Mouse (Mus musculus): ENCODE results near the gene Scn4b.

Gene Scn4b

DNA sequence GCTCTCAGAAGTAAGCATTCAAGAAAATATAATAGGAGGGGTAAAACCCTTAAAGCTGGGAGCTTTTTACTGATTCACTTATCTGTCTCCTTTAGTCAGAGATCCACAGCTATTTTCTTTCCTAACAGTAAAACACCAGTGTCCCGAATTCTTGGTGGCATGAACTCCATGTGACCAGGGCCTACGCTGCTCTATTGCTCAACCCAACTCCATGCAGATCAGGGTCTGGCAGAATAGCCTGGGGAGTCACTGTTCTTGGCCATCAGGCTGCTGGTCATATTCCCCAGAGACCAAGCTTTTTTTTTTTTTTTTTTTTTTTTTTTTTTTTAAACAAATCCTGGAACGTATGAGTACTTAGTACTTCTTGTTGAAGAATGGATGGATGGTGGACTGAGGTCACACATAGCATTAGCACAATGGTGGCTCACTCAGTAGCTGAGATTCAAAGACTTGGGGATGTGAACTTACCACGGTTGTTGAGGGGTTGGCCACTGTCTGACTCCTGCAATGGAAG lies 51.5 kb downstream of the Scn4b start:
- DNase-seq (ENCODE audit: low spot score): no peak

DNA sequence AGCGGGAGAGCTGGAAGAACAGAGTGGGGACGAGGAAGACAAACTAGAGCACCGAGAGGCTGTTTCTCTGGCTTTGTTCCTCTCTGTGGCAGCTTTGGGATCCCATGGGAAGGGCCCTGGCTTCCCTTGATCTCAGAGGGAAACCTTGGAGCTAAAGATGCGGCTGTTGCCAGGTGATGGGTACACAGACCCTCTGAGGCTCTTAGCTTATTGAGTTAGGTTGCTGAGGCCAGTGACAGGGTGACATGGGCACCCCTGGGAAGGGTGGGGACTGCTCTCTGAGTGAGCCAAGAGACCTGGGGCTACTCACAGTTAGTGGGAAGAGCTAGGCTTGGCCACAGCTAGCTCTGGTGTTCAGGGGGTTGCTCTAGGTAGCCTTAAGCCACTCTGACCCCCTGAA lies 57.3 kb downstream of the Scn4b start:
- no peak for DNase-seq (ENCODE audit: low spot score)

DNA sequence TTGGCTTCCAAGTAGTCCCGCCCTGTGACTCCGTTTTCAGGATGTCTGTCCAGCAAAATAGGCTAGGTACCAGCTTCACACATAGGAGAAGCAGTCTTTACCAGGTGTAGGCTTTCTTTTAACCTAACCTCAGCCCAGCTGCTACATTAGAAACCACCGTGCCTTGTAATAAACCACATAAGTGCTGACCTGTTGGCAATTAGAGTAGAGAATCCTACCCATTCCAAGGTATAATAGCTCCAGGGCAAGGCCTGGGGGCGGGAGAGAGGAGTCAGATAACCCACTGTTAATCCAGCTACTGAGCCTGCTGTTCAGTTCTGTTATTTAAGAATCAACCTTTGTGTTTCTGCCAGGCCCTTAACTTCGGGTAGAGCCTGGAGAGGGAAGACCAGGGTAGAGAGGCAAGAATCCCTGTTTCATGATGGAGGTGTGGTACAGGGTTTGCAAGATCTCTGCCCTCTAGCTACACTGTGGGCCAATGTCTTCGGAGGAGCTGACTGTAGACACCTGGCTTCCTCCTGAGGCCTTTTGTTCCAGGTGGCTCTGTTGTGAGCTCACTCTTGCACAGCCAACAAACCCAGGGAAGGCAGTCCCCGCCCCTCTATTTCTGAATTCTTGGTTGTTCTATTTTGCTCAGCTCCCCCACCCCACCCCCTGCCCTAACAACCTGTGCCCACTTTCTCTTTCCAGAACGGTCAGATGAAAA lies 58.1 kb downstream of the Scn4b start:
- DNase-seq (ENCODE audit: low spot score): no peak

DNA sequence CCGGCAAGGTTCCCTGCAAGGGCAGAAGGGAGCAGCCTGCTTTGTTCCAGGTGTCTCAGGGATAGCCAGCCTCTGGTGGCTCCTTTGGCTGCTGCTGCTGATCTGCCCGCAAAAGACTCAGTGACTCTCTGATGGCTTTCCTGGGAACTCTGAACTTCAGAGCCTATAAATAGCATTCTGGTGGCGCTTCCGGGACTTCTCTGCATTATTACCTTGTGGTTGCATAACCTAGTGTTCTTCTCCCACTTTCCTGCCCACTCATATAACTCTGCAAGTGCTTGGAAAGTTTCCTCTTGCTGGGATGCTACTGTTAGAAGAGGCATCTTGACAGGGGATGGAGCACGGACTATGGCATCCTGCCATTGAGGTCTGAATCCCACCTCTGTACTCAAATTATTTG lies 59.4 kb downstream of the Scn4b start:
- DNase-seq (ENCODE audit: low spot score): no peak

DNA sequence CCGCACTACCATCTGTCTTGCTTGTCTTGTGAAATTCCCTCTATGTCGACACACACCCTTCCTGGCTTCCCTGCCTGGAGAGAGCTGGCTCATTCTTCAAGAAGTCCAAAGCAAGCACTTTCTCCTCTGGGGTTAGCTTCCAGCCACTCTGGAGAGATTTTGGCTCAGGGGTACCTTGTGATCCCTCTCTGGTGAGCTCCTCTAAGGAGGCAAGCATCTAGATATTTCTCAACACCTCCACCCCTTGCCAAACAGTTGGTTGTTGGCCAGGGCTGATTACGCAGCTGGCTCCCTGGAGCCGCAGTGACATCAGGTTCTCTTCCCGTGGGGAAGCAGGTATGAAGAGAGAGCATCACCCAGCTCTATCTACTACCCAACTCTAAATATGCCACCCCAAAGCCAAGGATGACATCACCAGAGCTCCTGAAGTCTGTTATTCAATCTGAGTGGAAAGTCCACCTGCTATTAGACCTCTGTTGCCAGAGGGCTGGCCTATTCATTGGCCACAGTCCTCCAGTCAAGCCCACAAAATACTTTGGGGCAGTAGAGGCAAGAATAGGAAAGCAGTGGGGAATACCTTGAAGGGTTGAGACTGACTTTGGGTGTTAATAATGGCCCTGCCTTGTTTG lies 63.2 kb downstream of the Scn4b start:
- DNase-seq (ENCODE audit: low spot score): no peak

DNA sequence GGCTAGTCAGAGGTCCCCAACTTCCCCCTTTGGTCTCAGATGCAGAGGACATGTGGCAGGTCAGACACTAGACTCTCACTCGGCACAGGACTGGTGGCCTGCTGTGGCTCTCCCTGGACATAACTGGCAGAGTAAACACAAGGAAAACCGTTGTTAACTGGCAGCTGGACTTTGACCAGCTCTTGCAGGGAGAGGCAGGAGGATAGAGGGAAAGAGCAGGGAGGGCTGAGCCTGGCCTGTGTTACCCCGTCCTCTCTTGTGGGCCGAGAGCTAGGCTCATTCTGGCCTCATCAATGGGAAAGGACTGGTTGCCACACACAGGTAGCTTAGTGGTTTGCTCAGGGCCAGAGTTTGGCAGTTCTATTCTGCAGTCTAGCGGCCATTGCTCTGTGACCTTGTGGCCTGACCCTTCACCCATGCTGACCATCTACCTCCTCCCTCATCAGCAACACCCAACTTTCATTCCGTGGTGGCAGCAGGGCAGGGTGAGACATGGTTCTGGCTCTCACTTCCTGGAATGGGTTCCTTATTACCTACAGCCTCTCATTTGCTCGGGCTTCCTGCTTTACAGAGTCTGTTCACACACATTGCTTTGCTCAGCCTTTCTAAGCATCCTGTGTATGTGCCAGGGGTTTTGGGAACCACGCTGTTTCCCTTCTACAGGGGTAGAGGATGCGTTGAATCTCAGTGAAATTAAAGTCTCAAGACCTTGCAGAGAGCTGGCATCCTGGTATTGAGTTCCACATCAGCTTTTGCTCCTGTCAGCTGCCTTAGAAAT lies 64.0 kb downstream of the Scn4b start:
- DNase-seq (ENCODE audit: low spot score): no peak
